Mouse (Mus musculus) intestine, embryonic 15.5 days (tissue): ENCODE results near the gene Gm5483. TPM values are rescaled to one million over a fixed set of nuclear protein-coding genes. Genes with fewer than 3 reads are reported as not detected.
"Not testable (repeated sequence)": the region's sequence is repeated elsewhere in the genome, so short reads cannot be mapped to it uniquely, and the experiment has no call there.

Experiments used
- ATAC-seq: fragments of 200-750 bp; cut with Nextera tagmentation; 2 replicates; pipeline ENCODE4 v1.8.0; 2017; ENCODE audit warnings: moderate TSS enrichment, moderate library complexity
- H3K27ac ChIP-seq: fragments of 300-500 bp; sonication (generic); 2 replicates; pipeline ENCODE4 v1.5.1; 2015; ENCODE audit warnings: mild to moderate bottlenecking, inconsistent platforms
- H3K27me3 ChIP-seq: fragments of 300-500 bp; sonication (generic); replicated peaks from 2 replicates; pipeline ENCODE4 v1.6.1; 2015; ENCODE audit warnings: inconsistent platforms
- H3K36me3 ChIP-seq: fragments of 300-500 bp; sonication (generic); 2 replicates; pipeline ENCODE4 v1.6.1; 2015; ENCODE audit warnings: inconsistent platforms
- H3K4me1 ChIP-seq: fragments of 300-500 bp; sonication (generic); replicated peaks from 2 replicates; pipeline ENCODE4 v1.6.1; 2015; ENCODE audit warnings: inconsistent platforms
- H3K4me2 ChIP-seq: fragments of 300-500 bp; sonication (generic); replicated peaks from 2 replicates; pipeline ENCODE4 v1.6.1; 2015; ENCODE audit warnings: mild to moderate bottlenecking, inconsistent platforms
- H3K4me3 ChIP-seq: fragments of 300-500 bp; sonication (generic); replicated peaks from 2 replicates; pipeline ENCODE4 v1.5.1; 2015; ENCODE audit warnings: inconsistent platforms
- H3K9ac ChIP-seq: fragments of 300-500 bp; sonication (generic); 2 replicates; pipeline ENCODE4 v1.6.1; 2015; ENCODE audit warnings: inconsistent platforms
- H3K9me3 ChIP-seq: fragments of 300-500 bp; sonication (generic); 2 replicates; pipeline ENCODE4 v1.6.1; 2016; ENCODE audit warnings: inconsistent platforms
- WGBS: fragments of 180-500 bp; shearing (Covaris S2); methylation state at CpG from one replicate; pipeline ENCODE4 v1.1.7; 2015; 5-methylcytosine and 5-hydroxymethylcytosine counted together
- polyA plus RNA-seq: library from polyadenylated mRNA; unstranded; fragments of >200 nt; fragmentation: Nextera tagmentation; extraction: Ambion mirVana; gene quantifications from 2 replicates; pipeline ENCODE4 v1.2.1, GENCODE M21; 2015

Gene Gm5483
- 3.3 and 5.7 TPM in 2 replicates for polyA plus RNA-seq

DNA sequence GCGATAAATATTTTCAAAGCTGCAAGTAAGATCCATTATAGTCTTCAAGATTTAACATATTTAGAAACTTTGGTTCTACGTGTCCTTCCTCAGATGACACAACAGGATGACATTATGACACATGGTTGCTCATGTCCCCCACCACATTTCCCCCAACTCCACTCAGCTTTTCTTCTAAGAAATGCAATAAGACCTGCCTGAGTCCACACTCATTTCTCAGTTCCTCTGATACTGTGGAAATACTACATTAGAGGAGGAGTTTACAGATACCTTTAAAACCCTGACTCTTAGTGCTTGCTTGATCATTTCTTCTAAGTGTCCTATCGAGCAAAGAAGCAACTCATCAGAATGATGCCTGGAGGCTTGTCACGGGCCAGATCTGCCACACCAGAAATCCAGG, at the start of gene Gm5483:
Gm5483 (plus strand) TSS at position 301 of the 400 bp plus-strand sequence.
- not testable (repeated sequence) for H3K4me2 ChIP-seq, H3K4me1 ChIP-seq, H3K27me3 ChIP-seq, ATAC-seq, H3K36me3 ChIP-seq, H3K9ac ChIP-seq, H3K4me3 ChIP-seq, H3K9me3 ChIP-seq, H3K27ac ChIP-seq
- 84% methylated on average over 4 of the region's 4 CpGs for WGBS

DNA sequence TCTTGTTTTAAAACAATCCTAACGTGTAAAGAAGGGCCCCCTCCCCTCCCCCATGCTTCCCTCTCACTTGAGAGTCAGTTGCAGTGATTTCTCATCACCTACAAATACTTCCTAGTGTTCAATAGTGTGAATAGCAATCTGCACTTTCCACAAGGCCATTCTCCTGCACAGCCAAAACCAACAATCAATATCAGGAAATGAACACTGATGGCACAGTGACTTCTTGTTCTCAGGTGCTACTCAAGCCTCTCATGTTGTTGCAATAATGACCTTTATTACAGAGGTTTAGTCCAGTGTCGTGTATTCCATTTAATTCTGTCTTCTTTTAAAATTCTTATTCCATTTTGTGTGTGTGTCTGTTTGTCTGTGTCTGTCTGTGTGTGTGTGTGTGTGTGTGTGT, 45.8 kb upstream of the Gm5483 start:
- ATAC-seq, result no peak
- Histone ChIP-seq H3K4me3 (no peak overlapping the region), H3K9ac (no peak overlapping the region), H3K9me3 (no peaks in the 10 kb centered on the region), H3K36me3 (no peaks in the 10 kb centered on the region), H3K4me1 (no peaks in the 10 kb centered on the region), H3K27me3 (no peaks in the 10 kb centered on the region), H3K27ac (no peak overlapping the region), H3K4me2 (no peak overlapping the region)
- WGBS, result 65% methylated on average over 2 of the region's 2 CpGs

- Histone ChIP-seq H3K4me3 (no peak within 1 kb of the TSS), H3K9me3 (no peaks in the 10 kb centered on the region), H3K4me2 (no peak within 1 kb of the TSS), H3K27ac (no peak within 1 kb of the TSS), H3K27me3 (no peaks in the 10 kb centered on the region), H3K4me1 (no peaks in the 10 kb centered on the region), H3K36me3 (no peaks in the 10 kb centered on the region), H3K9ac (no peak within 1 kb of the TSS)
- ATAC-seq, result no peak
These were observed 27.5 kb upstream of the Gm5483 start, which contains the start of gene Stfa2l1 for GRCm38 (mm10) chr16:36156402-36156975. Gene Stfa2l1 (plus strand): TSS chr16:36156811.

- not testable (repeated sequence) for H3K9ac ChIP-seq, H3K4me1 ChIP-seq, H3K27ac ChIP-seq, H3K36me3 ChIP-seq, H3K9me3 ChIP-seq, ATAC-seq, H3K27me3 ChIP-seq, H3K4me3 ChIP-seq, H3K4me2 ChIP-seq
- 94% methylated on average over 9 of the region's 10 CpGs for WGBS
These were observed 16.2 kb upstream of the Gm5483 start for GRCm38 (mm10) chr16:36167841-36168240.

DNA sequence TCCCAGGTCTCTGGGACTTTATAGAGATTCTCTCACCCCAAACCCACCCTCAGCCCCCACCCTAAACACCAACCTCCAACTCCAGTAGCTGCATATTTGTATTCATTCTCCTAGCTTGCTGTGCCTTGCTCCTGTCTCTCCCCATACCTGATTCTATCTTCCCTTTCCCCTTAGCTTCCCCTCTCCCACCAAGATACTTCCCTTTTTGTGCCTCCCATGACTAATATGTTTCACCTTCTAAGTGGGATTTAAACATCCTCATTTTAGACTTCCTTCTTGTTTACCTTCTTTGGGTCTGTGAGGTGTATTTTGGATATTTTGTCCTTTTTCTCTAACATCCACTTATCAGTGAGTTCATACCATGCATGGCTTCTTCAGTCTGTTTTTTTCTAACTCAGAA, 7.9 kb upstream of the Gm5483 start:
- Histone ChIP-seq H3K4me1 (no peaks in the 10 kb centered on the region), H3K9me3 (no peaks in the 10 kb centered on the region), H3K27ac (no peak overlapping the region), H3K9ac (no peak overlapping the region), H3K4me2 (no peak overlapping the region), H3K27me3 (no peaks in the 10 kb centered on the region), H3K4me3 (no peak overlapping the region), H3K36me3 (no peaks in the 10 kb centered on the region)
- no peak for ATAC-seq

DNA sequence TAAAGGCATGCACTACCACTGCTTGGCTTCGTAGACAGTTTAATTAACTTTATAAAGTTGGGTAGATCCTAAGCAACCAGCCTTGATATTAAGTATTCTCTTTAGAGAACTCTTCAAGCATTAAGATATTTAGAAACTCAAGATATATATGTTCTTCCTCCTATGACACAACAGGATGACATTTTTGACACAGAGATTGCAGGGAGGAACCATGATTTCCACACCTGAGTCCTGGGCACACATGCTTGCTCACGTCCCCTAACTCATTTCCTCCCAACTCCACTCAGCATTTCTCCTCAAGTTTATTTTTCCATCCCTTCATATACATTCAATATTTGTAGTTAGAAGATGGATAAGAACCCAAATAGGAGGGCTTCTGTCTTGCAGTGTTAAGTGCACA, 4.1 kb upstream of the Gm5483 start:
- 90% methylated on average over 2 of the region's 2 CpGs for WGBS
- Histone ChIP-seq H3K36me3 (no peaks in the 10 kb centered on the region), H3K27me3 (no peaks in the 10 kb centered on the region), H3K27ac (no peak overlapping the region), H3K4me2 (no peak overlapping the region), H3K9me3 (no peaks in the 10 kb centered on the region), H3K4me1 (no peaks in the 10 kb centered on the region), H3K4me3 (no peak overlapping the region), H3K9ac (no peak overlapping the region)
- ATAC-seq, result no peak

GRCm38 (mm10) chr16:36199226-36199625, 15.2 kb downstream of the Gm5483 start:
- Histone ChIP-seq H3K27ac (no peak overlapping the region), H3K4me2 (no peak overlapping the region), H3K36me3 (no peaks in the 10 kb centered on the region), H3K4me3 (no peak overlapping the region), H3K27me3 (no peaks in the 10 kb centered on the region), H3K9me3 (no peaks in the 10 kb centered on the region), H3K4me1 (no peaks in the 10 kb centered on the region), H3K9ac (no peak overlapping the region)
- 51% methylated on average over 19 of the region's 19 CpGs for WGBS
- ATAC-seq, result no peak

GRCm38 (mm10) chr16:36203846-36204245, 19.8 kb downstream of the Gm5483 start:
- 58% methylated on average over 5 of the region's 5 CpGs for WGBS
- H3K36me3 ChIP-seq, result no peaks in the 10 kb centered on the region
- H3K9ac ChIP-seq, result no peak overlapping the region
- no peak overlapping the region for H3K4me2 ChIP-seq
- no peak overlapping the region for H3K4me3 ChIP-seq
- no peak for ATAC-seq
- no peaks in the 10 kb centered on the region for H3K4me1 ChIP-seq
- no peak overlapping the region for H3K27ac ChIP-seq
- H3K9me3 ChIP-seq, result no peaks in the 10 kb centered on the region
- H3K27me3 ChIP-seq, result no peaks in the 10 kb centered on the region

- ATAC-seq, H3K27me3 ChIP-seq, H3K36me3 ChIP-seq, H3K9ac ChIP-seq, H3K4me1 ChIP-seq, H3K4me2 ChIP-seq, H3K4me3 ChIP-seq, H3K27ac ChIP-seq, H3K9me3 ChIP-seq: not testable (repeated sequence)
- WGBS, result 56% methylated on average over 2 of the region's 2 CpGs
These were observed 21.7 kb downstream of the Gm5483 start for GRCm38 (mm10) chr16:36205684-36206083.

GRCm38 (mm10) chr16:36209967-36210453, 26.0 kb downstream of the Gm5483 start, which contains the start of gene Gm5416:
Gene Gm5416 (plus strand): TSS chr16:36210403.
- H3K27ac ChIP-seq, result no peak within 1 kb of the TSS
- no peak within 1 kb of the TSS for H3K9ac ChIP-seq
- ATAC-seq, result no peak
- no peak within 1 kb of the TSS for H3K4me3 ChIP-seq
- H3K4me2 ChIP-seq, result no peak within 1 kb of the TSS
- no peaks in the 10 kb centered on the region for H3K36me3 ChIP-seq
- no peaks in the 10 kb centered on the region for H3K9me3 ChIP-seq
- H3K4me1 ChIP-seq, result no peaks in the 10 kb centered on the region
- WGBS, result 82% methylated on average over 2 of the region's 2 CpGs
- no peaks in the 10 kb centered on the region for H3K27me3 ChIP-seq

- not testable (repeated sequence) for ATAC-seq, H3K27ac ChIP-seq, H3K9ac ChIP-seq, H3K27me3 ChIP-seq, H3K9me3 ChIP-seq, H3K4me3 ChIP-seq, H3K36me3 ChIP-seq, H3K4me2 ChIP-seq, H3K4me1 ChIP-seq
- 93% methylated on average over 7 of the region's 7 CpGs for WGBS
These were observed 37.2 kb downstream of the Gm5483 start, which contains the start of gene 2010005H15Rik for GRCm38 (mm10) chr16:36221168-36221567. Gene 2010005H15Rik (plus strand): TSS chr16:36221468.
